Mouse (Mus musculus) CH12.LX (cell line): ENCODE results near the gene Zfp512. TPM values are rescaled to one million over a fixed set of nuclear protein-coding genes. Genes with fewer than 3 reads are reported as not detected.

Source experiments
- DNase-seq: peaks from one replicate; pipeline ENCODE4 v3.0.0-alpha.2; 2013; ENCODE audit errors: extremely low read depth
- H3K27ac ChIP-seq: 2 replicates; pipeline ENCODE4 v1.5.1; 2012; ENCODE audit warnings: low read depth, mild to moderate bottlenecking, control low read depth, moderate library complexity; ENCODE audit not compliant: insufficient read depth
- H3K27me3 ChIP-seq: replicated peaks from 2 replicates; pipeline ENCODE3; 2012; ENCODE audit warnings: inconsistent platforms
- H3K36me3 ChIP-seq, 2 experiments: replicated peaks in 1 of 2; 2 replicates each; pipeline versions ENCODE3 to v1.6.1; 2012; ENCODE audit warnings: inconsistent platforms in 1 of 2, low read length in 1 of 2, mild to moderate bottlenecking in 1 of 2, mixed read lengths in 1 of 2, moderate library complexity in 1 of 2; ENCODE audit not compliant: control insufficient read depth in 1 of 2, insufficient read depth in 1 of 2
- H3K4me1 ChIP-seq, 2 experiments: 2 replicates each; pipeline ENCODE4 v1.6.1; 2012; ENCODE audit warnings: inconsistent platforms in 1 of 2, moderate library complexity in 1 of 2; ENCODE audit not compliant: insufficient read depth in 2 of 2, control insufficient read depth in 1 of 2
- H3K4me2 ChIP-seq: 2 replicates; pipeline ENCODE4 v1.6.1; 2012; ENCODE audit warnings: low read depth, mild to moderate bottlenecking, control low read depth; ENCODE audit not compliant: poor library complexity, insufficient read depth, severe bottlenecking
- H3K4me3 ChIP-seq, 3 experiments: fragments of 150-350 bp in 1 of 3; sonication (generic) in 1 of 3; replicated peaks in 1 of 3; 2 replicates each; pipeline versions ENCODE3 to v1.5.1; 2011 to 2012; ENCODE audit warnings: low read depth in 2 of 3, low read length in 2 of 3, mild to moderate bottlenecking in 2 of 3, moderate library complexity in 2 of 3, control low read depth in 1 of 3, improper control_type of control experiment in 1 of 3, inconsistent platforms in 1 of 3, mixed read lengths in 1 of 3; ENCODE audit not compliant: poor library complexity in 1 of 3
- H3K79me2 ChIP-seq: replicated peaks from 2 replicates; pipeline ENCODE4 v1.6.1; 2012; ENCODE audit warnings: mild to moderate bottlenecking, moderate library complexity; ENCODE audit not compliant: control insufficient read depth, poor library complexity, insufficient read depth, severe bottlenecking; ENCODE audit errors: extremely low read depth
- H3K9ac ChIP-seq: 2 replicates; pipeline ENCODE4 v1.6.1; 2012; ENCODE audit warnings: low read depth, mild to moderate bottlenecking, control low read depth, moderate library complexity; ENCODE audit not compliant: insufficient read depth
- H3K9me3 ChIP-seq: replicated peaks from 2 replicates; pipeline ENCODE3; 2012; ENCODE audit warnings: low read length, inconsistent platforms, mixed read lengths
- CHD1 ChIP-seq: IDR thresholded peaks from 2 replicates; pipeline ENCODE4 v1.6.1; 2012; ENCODE audit warnings: low read depth, low read length, improper control_type of control experiment, inconsistent platforms
- CTCF ChIP-seq, 2 experiments: IDR thresholded peaks in 1 of 2; conservative IDR thresholded peaks in 1 of 2; 2 replicates each; pipeline ENCODE4 v1.5.1; 2011 to 2012; ENCODE audit warnings: low read depth in 2 of 2, low read length in 2 of 2, improper control_type of control experiment in 1 of 2, inconsistent platforms in 1 of 2, mild to moderate bottlenecking in 1 of 2, moderate library complexity in 1 of 2
- E2F4 ChIP-seq: IDR thresholded peaks from 2 replicates; pipeline ENCODE4 v1.6.1; 2011; ENCODE audit warnings: low read depth, low read length, improper control_type of control experiment; ENCODE audit not compliant: insufficient replicate concordance
- ELF1 ChIP-seq: IDR thresholded peaks from 2 replicates; pipeline ENCODE4 v1.6.1; 2014; ENCODE audit warnings: low read depth, mild to moderate bottlenecking, inconsistent platforms, low read length, improper control_type of control experiment
- ETS1 ChIP-seq: conservative IDR thresholded peaks from 2 replicates; pipeline ENCODE4 v1.6.1; 2012; ENCODE audit warnings: low read depth, mild to moderate bottlenecking, inconsistent platforms, low read length, improper control_type of control experiment, moderate library complexity
- GABPA ChIP-seq: IDR thresholded peaks from 2 replicates; pipeline ENCODE4 v1.6.1; 2012; ENCODE audit warnings: low read depth, low read length, improper control_type of control experiment, inconsistent platforms; ENCODE audit not compliant: insufficient replicate concordance
- IRF4 ChIP-seq: IDR thresholded peaks from 2 replicates; pipeline ENCODE4 v1.6.1; 2014; ENCODE audit warnings: low read depth, mild to moderate bottlenecking, inconsistent platforms, low read length, improper control_type of control experiment
- JUND ChIP-seq: conservative IDR thresholded peaks from 2 replicates; pipeline ENCODE4 v1.6.1; 2011; ENCODE audit warnings: low read depth, low read length, improper control_type of control experiment
- MAFK ChIP-seq: IDR thresholded peaks from 2 replicates; pipeline ENCODE4 v1.6.1; 2011; ENCODE audit warnings: low read length, improper control_type of control experiment; ENCODE audit not compliant: insufficient replicate concordance
- MAX ChIP-seq: IDR thresholded peaks from 2 replicates; pipeline ENCODE4 v1.6.1; 2011; ENCODE audit warnings: low read length, improper control_type of control experiment
- MAZ ChIP-seq: IDR thresholded peaks from 2 replicates; pipeline ENCODE4 v1.6.1; 2012; ENCODE audit warnings: low read depth, mild to moderate bottlenecking, inconsistent platforms, low read length, improper control_type of control experiment, moderate library complexity
- MEF2A ChIP-seq: IDR thresholded peaks from 2 replicates; pipeline ENCODE4 v1.6.1; 2014; ENCODE audit warnings: low read depth, mild to moderate bottlenecking, inconsistent platforms, low read length, improper control_type of control experiment, borderline replicate concordance
- MXI1 ChIP-seq: IDR thresholded peaks from 2 replicates; pipeline ENCODE4 v1.6.1; 2011; ENCODE audit warnings: mild to moderate bottlenecking, low read depth, low read length, improper control_type of control experiment
- NELFE ChIP-seq: IDR thresholded peaks from 2 replicates; pipeline ENCODE4 v1.6.1; 2011; ENCODE audit warnings: low read depth, low read length, improper control_type of control experiment
- RAD21 ChIP-seq: IDR thresholded peaks from 2 replicates; pipeline ENCODE4 v1.6.1; 2011; ENCODE audit warnings: low read depth, mild to moderate bottlenecking, low read length, improper control_type of control experiment, moderate library complexity
- RCOR1 ChIP-seq: conservative IDR thresholded peaks from 2 replicates; pipeline ENCODE4 v1.6.1; 2012; ENCODE audit warnings: low read depth, mild to moderate bottlenecking, inconsistent platforms, low read length, improper control_type of control experiment
- TBP ChIP-seq: conservative IDR thresholded peaks from 2 replicates; pipeline ENCODE4 v1.6.1; 2011; ENCODE audit warnings: low read depth, low read length, improper control_type of control experiment
- TCF12 ChIP-seq: IDR thresholded peaks from 2 replicates; pipeline ENCODE4 v1.6.1; 2014; ENCODE audit warnings: low read depth, mild to moderate bottlenecking, inconsistent platforms, low read length, improper control_type of control experiment
- USF2 ChIP-seq: conservative IDR thresholded peaks from 2 replicates; pipeline ENCODE4 v1.6.1; 2011; ENCODE audit warnings: low read depth, low read length, improper control_type of control experiment
- ZKSCAN1 ChIP-seq: IDR thresholded peaks from 2 replicates; pipeline ENCODE4 v1.6.1; 2012; ENCODE audit warnings: low read depth, inconsistent platforms, low read length, improper control_type of control experiment, borderline replicate concordance
- ZNF384 ChIP-seq: IDR thresholded peaks from 2 replicates; pipeline ENCODE4 v1.6.1; 2012; ENCODE audit warnings: low read depth, low read length, improper control_type of control experiment, inconsistent platforms
- dilution Hi-C: fragments of 300-500 bp; cut with MboI; formaldehyde crosslinking; loops from 2 replicates; pipeline ENCODE4 v1.14.3; 2020; ENCODE audit warnings: low sequenced_read_pairs; ENCODE audit not compliant: extremely low pct_unique_long_range_greater_than_20kb, extremely low pct_ligation_motif_present
- in situ Hi-C: fragments of 300-500 bp; cut with MboI; formaldehyde crosslinking; loops from 3 replicates; pipeline ENCODE4 v1.14.3; 2019; ENCODE audit warnings: low sequenced_read_pairs, low pct_ligation_motif_present, low pct_unique_long_range_greater_than_20kb, mixed read lengths
- polyA plus RNA-seq: library from polyadenylated mRNA; unstranded; fragments of >175 nt; gene quantifications from 2 replicates; pipeline ENCODE4 v1.2.1, GENCODE M21; 2012; ENCODE audit warnings: low read depth; ENCODE audit not compliant: insufficient read length
- total RNA-seq, 2 experiments: library from RNA; depleted of rRNA; stranded (reverse); fragments of 300-350 nt in 1 of 2; fragments of >200 nt in 1 of 2; gene quantifications; 2 replicates each; pipeline ENCODE4 v1.2.3; 2012 to 2014

Zfp512 gene
- total and polyA plus RNA-seq, 3 experiments, result 16.5 to 17.2 (median 16.5) TPM

DNA sequence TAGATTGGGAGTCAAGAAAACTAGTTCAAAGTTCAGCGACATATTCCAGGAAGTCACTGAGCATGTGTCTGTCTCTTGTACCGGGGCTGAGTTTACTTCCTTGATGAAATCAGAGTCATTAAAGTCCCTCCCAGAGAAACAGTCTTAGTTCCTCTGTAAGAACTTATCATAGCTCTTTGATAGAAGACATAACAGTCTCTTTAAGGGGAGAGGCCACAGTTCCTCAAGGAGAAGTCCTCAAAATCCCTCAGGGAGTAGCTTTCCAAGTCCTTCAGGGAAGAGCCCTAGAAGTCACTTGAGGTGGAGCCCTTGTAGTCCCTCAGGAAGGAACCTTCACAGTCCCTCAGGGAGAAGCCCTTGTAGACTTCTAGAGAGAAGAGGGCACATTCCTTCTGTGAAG lies 895 bp upstream of the Zfp512 start:
- 0 out of 2 replicates have a peak, but pooled peaks have one; percentile 16 for TF ChIP-seq ELF1
- no peak for TF ChIP-seq IRF4
- no peak for TF ChIP-seq TBP
- H3K4me3 ChIP-seq, result no peak overlapping the region
- dilution Hi-C loops, result no loop called here
- no peak overlapping the region for H3K9ac ChIP-seq
- DNase-seq, result peak; percentile 17
- peaks cover 12% of the 10 kb centered on the region for H3K27me3 ChIP-seq
- H3K79me2 ChIP-seq, result peaks cover 18% of the 10 kb centered on the region
- no peaks in the 10 kb centered on the region for H3K9me3 ChIP-seq
- in situ Hi-C loops, result no loop called here
- H3K4me1 ChIP-seq, result peaks cover 3 to 18% of the 10 kb centered on the region in 2 experiments; a peak in 2 of 4 replicates
- H3K36me3 ChIP-seq, result no peaks in the 10 kb centered on the region
- H3K27ac ChIP-seq, result no peak overlapping the region
- 0 out of 2 replicates have a peak overlapping the region, but pooled peaks have one; percentile 38 for H3K4me2 ChIP-seq

DNA sequence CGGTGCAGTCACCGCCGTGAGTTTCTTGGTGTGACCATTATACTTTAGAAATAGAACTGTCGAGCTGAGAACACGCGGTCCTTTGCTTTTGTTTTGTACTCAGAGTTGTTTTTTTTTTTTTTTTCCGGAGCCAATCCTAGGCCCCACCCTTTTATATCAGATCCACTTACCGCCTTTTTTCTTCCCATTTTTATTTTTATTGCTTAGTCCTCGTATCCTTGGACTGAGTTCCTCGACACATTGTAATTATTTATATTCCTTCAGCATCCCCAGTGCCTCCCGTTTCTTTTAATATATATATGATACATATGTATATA lies 289 bp downstream of the Zfp512 start:
- in situ Hi-C loops (no loop called here), dilution Hi-C loops (no loop called here)
- H3K27me3 ChIP-seq, result peaks cover 1% of the 10 kb centered on the region

DNA sequence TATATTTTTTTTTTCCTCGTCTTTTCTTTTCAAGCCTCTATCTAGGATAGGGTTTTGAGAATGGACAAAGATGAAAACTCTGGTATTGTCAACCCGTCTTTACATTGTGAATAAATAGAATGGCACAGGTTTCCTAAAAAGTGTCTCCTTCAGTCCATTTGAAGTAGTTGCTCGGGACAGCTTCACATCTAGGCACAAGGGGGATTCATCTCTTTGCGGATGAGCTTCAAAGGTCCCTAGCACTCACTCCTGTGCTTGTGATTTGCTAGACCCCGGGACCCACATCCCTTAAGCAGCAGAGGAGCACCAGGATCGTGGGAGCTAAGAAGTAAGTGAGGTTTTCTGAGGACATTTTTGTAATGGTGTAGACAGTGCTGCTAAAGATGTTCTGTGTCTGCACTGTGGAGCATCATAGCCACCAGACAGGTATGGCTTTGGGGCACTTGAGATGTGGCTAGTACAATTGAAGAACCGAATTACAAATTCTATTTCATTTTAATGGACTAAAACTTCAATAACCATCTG lies 717 bp downstream of the Zfp512 start:
- Histone ChIP-seq H3K4me1 (peaks cover 3 to 18% of the 10 kb centered on the region in 2 experiments; a peak in 2 of 4 replicates), H3K27ac (no peak overlapping the region), H3K27me3 (no peaks in the 10 kb centered on the region), H3K79me2 (peaks cover 18% of the 10 kb centered on the region), H3K4me3 (peak overlapping the region; percentile 53 to 79 (median 78)), H3K9me3 (no peaks in the 10 kb centered on the region)
- in situ Hi-C loops, result no loop called here
- dilution Hi-C loops, result no loop called here
- no peak for TF ChIP-seq MEF2A
- TF ChIP-seq ETS1, result no peak
- no peak for TF ChIP-seq ZKSCAN1
- no peak for TF ChIP-seq MAZ
- TF ChIP-seq MAFK, result no peak
- TF ChIP-seq NELFE, result no peak
- TF ChIP-seq RAD21, result no peak
- no peak for TF ChIP-seq CTCF (conservative IDR thresholded peaks at IDR 0.05 in 1 of 2, IDR thresholded peaks at IDR 0.05 in 1 of 2; ENCODE audit: low read depth in 2 of 2, low read length in 2 of 2)
- TF ChIP-seq CHD1, result no peak
- TF ChIP-seq JUND, result no peak
- no peak for TF ChIP-seq E2F4
- TF ChIP-seq TCF12, result no peak
- no peak for TF ChIP-seq GABPA
- TF ChIP-seq RCOR1, result no peak
- TF ChIP-seq USF2, result no peak
- TF ChIP-seq, all 38 proteins: peak for 0
- Histone ChIP-seq H3K36me3 (peaks cover 0 to 1% of the 10 kb centered on the region in 2 experiments), H3K9ac (peak overlapping the region; percentile 94), H3K4me2 (peak overlapping the region; percentile 92)
- DNase-seq, result peak; percentile 6

More for the DNA sequence above, 289 bp downstream of the Zfp512 start:
- no peak for TF ChIP-seq MAX
- TF ChIP-seq ZNF384, result peak; percentile 86
- 0 out of 2 replicates have a peak, but pooled peaks have one; percentile 52 for TF ChIP-seq MXI1
- TF ChIP-seq CHD1, result 0 out of 2 replicates have a peak, but pooled peaks have one; percentile 84
- peaks cover 0 to 1% of the 10 kb centered on the region in 2 experiments for H3K36me3 ChIP-seq
- H3K9ac ChIP-seq, result peak overlapping the region; percentile 94
- no peaks in the 10 kb centered on the region for H3K9me3 ChIP-seq
- no peak for DNase-seq
- peaks cover 18% of the 10 kb centered on the region for H3K79me2 ChIP-seq
- H3K4me2 ChIP-seq, result no peak overlapping the region
- H3K4me1 ChIP-seq, result peaks cover 3 to 18% of the 10 kb centered on the region in 2 experiments; a peak in 2 of 4 replicates
- H3K27ac ChIP-seq, result no peak overlapping the region
- H3K4me3 ChIP-seq, result peak overlapping the region; percentile 41 to 79 (median 53)
